Mouse (Mus musculus): ENCODE measurements around the gene Emc10. TPM values are rescaled to one million over a fixed set of nuclear protein-coding genes. Genes with fewer than 3 reads are reported as not detected.

Gene Emc10
- polyA plus RNA-seq, 1 experiment from 2014 or later, result 69.9 TPM

GRCm38 (mm10) chr7:44445528-44445923, 50.8 kb downstream of the Emc10 start:
- Histone ChIP-seq H3K27me3 (ENCODE audit: control insufficient read depth, insufficient read depth, low read length) (peaks cover 60% of the 10 kb centered on the region), H3K4me3 (replicated peaks; ENCODE audit: low read length) (no peak overlapping the region), H3K36me3 (ENCODE audit: control insufficient read depth, insufficient read depth, low read length) (no peaks in the 10 kb centered on the region), H3K9ac (ENCODE audit: low read length) (no peak overlapping the region), H3K9me3 (replicated peaks; ENCODE audit: control insufficient read depth, low read length) (no peaks in the 10 kb centered on the region), H3K4me2 (ENCODE audit: low read depth, low read length) (no peak overlapping the region), H3K4me1 (ENCODE audit: control insufficient read depth, insufficient read depth, low read length) (no peaks in the 10 kb centered on the region), H3K27ac (ENCODE audit: low read length) (no peak overlapping the region)
- 14% methylated on average over 7 of the region's 7 CpGs for WGBS
- ATAC-seq (ENCODE audit: insufficient read depth, low FRiP score), result no peak

GRCm38 (mm10) chr7:44444886-44445527, 51.3 kb downstream of the Emc10 start:
- Histone ChIP-seq H3K4me1 (ENCODE audit: control insufficient read depth, insufficient read depth, low read length) (no peaks in the 10 kb centered on the region), H3K27me3 (ENCODE audit: control insufficient read depth, insufficient read depth, low read length) (peaks cover 66% of the 10 kb centered on the region), H3K9ac (ENCODE audit: low read length) (no peak overlapping the region), H3K36me3 (ENCODE audit: control insufficient read depth, insufficient read depth, low read length) (no peaks in the 10 kb centered on the region), H3K9me3 (replicated peaks; ENCODE audit: control insufficient read depth, low read length) (no peaks in the 10 kb centered on the region), H3K27ac (ENCODE audit: low read length) (no peak overlapping the region), H3K4me3 (replicated peaks; ENCODE audit: low read length) (no peak overlapping the region), H3K4me2 (ENCODE audit: low read depth, low read length) (no peak overlapping the region)
- no peak for ATAC-seq (ENCODE audit: insufficient read depth, low FRiP score)
- WGBS, result 13% methylated on average over 29 of the region's 29 CpGs

GRCm38 (mm10) chr7:44443268-44444173, 52.8 kb downstream of the Emc10 start:
- WGBS, result 9% methylated on average over 20 of the region's 20 CpGs
- Histone ChIP-seq H3K36me3 (ENCODE audit: control insufficient read depth, insufficient read depth, low read length) (no peaks in the 10 kb centered on the region), H3K9me3 (replicated peaks; ENCODE audit: control insufficient read depth, low read length) (no peaks in the 10 kb centered on the region), H3K4me2 (ENCODE audit: low read depth, low read length) (0 out of 2 replicates have a peak overlapping the region, but pooled peaks have one; percentile 5), H3K27ac (ENCODE audit: low read length) (no peak overlapping the region), H3K4me1 (ENCODE audit: control insufficient read depth, insufficient read depth, low read length) (no peaks in the 10 kb centered on the region), H3K27me3 (ENCODE audit: control insufficient read depth, insufficient read depth, low read length) (peaks cover 68% of the 10 kb centered on the region), H3K4me3 (replicated peaks; ENCODE audit: low read length) (peak overlapping the region; percentile 19), H3K9ac (ENCODE audit: low read length) (no peak overlapping the region)
- ATAC-seq (ENCODE audit: insufficient read depth, low FRiP score), result no peak

- Histone ChIP-seq H3K27me3 (ENCODE audit: control insufficient read depth, insufficient read depth, low read length) (peaks cover 72% of the 10 kb centered on the region), H3K9me3 (replicated peaks; ENCODE audit: control insufficient read depth, low read length) (no peaks in the 10 kb centered on the region), H3K36me3 (ENCODE audit: control insufficient read depth, insufficient read depth, low read length) (no peaks in the 10 kb centered on the region), H3K4me3 (replicated peaks; ENCODE audit: low read length) (peak overlapping the region; percentile 19), H3K4me1 (ENCODE audit: control insufficient read depth, insufficient read depth, low read length) (no peaks in the 10 kb centered on the region), H3K4me2 (ENCODE audit: low read depth, low read length) (peak overlapping the region; percentile 11), H3K9ac (ENCODE audit: low read length) (peak overlapping the region; percentile 46; the same call in 1 of the 2 replicates), H3K27ac (ENCODE audit: low read length) (no peak overlapping the region)
- 0% methylated on average over 14 of the region's 14 CpGs for WGBS
- no peak for ATAC-seq (ENCODE audit: insufficient read depth, low FRiP score)
These were observed 53.9 kb downstream of the Emc10 start for GRCm38 (mm10) chr7:44442407-44442821.

GRCm38 (mm10) chr7:44441648-44442109, 54.6 kb downstream of the Emc10 start:
- Histone ChIP-seq H3K9me3 (replicated peaks; ENCODE audit: control insufficient read depth, low read length) (no peaks in the 10 kb centered on the region), H3K36me3 (ENCODE audit: control insufficient read depth, insufficient read depth, low read length) (no peaks in the 10 kb centered on the region), H3K9ac (ENCODE audit: low read length) (peak overlapping the region; percentile 46; the same call in 1 of the 2 replicates), H3K27ac (ENCODE audit: low read length) (no peak overlapping the region), H3K4me2 (ENCODE audit: low read depth, low read length) (peak overlapping the region; percentile 11), H3K27me3 (ENCODE audit: control insufficient read depth, insufficient read depth, low read length) (peaks cover 72% of the 10 kb centered on the region), H3K4me1 (ENCODE audit: control insufficient read depth, insufficient read depth, low read length) (no peaks in the 10 kb centered on the region), H3K4me3 (replicated peaks; ENCODE audit: low read length) (peak overlapping the region; percentile 19)
- WGBS, result 2% methylated on average over 14 of the region's 14 CpGs
- ATAC-seq (ENCODE audit: insufficient read depth, low FRiP score), result peak; percentile 53; the same call in 1 of the 2 replicates

GRCm38 (mm10) chr7:44441180-44441579, 55.1 kb downstream of the Emc10 start:
- H3K27me3 ChIP-seq (ENCODE audit: control insufficient read depth, insufficient read depth, low read length), result peaks cover 68% of the 10 kb centered on the region
- H3K4me1 ChIP-seq (ENCODE audit: control insufficient read depth, insufficient read depth, low read length), result no peaks in the 10 kb centered on the region
- H3K36me3 ChIP-seq (ENCODE audit: control insufficient read depth, insufficient read depth, low read length), result no peaks in the 10 kb centered on the region
- no peak overlapping the region for H3K4me3 ChIP-seq (replicated peaks; ENCODE audit: low read length)
- no peak overlapping the region for H3K4me2 ChIP-seq (ENCODE audit: low read depth, low read length)
- H3K27ac ChIP-seq (ENCODE audit: low read length), result no peak overlapping the region
- no peaks in the 10 kb centered on the region for H3K9me3 ChIP-seq (replicated peaks; ENCODE audit: control insufficient read depth, low read length)
- 14% methylated on average over 1 of the region's 1 CpGs for WGBS
- no peak for ATAC-seq (ENCODE audit: insufficient read depth, low FRiP score)
- no peak overlapping the region for H3K9ac ChIP-seq (ENCODE audit: low read length)

- ATAC-seq (ENCODE audit: insufficient read depth, low FRiP score), result no peak
These were observed 55.9 kb downstream of the Emc10 start for GRCm38 (mm10) chr7:44440479-44440878.

More at GRCm38 (mm10) chr7:44440479-44440878, 55.9 kb downstream of the Emc10 start:
- Histone ChIP-seq H3K4me2 (ENCODE audit: low read depth, low read length) (no peak overlapping the region), H3K4me3 (replicated peaks; ENCODE audit: low read length) (no peak overlapping the region), H3K27ac (ENCODE audit: low read length) (no peak overlapping the region), H3K27me3 (ENCODE audit: control insufficient read depth, insufficient read depth, low read length) (peaks cover 61% of the 10 kb centered on the region), H3K9ac (ENCODE audit: low read length) (no peak overlapping the region), H3K9me3 (replicated peaks; ENCODE audit: control insufficient read depth, low read length) (no peaks in the 10 kb centered on the region), H3K36me3 (ENCODE audit: control insufficient read depth, insufficient read depth, low read length) (no peaks in the 10 kb centered on the region), H3K4me1 (ENCODE audit: control insufficient read depth, insufficient read depth, low read length) (no peaks in the 10 kb centered on the region)
- 82% methylated on average over 1 of the region's 1 CpGs for WGBS

Measured in stomach, embryonic 16.5 days (tissue).